Mouse (Mus musculus) intestine, embryonic 14.5 days (tissue): ENCODE measurements around the gene Hist1h2aa. TPM values are rescaled to one million over a fixed set of nuclear protein-coding genes. Genes with fewer than 3 reads are reported as not detected.

ENCODE experiments used
- ATAC-seq: fragments of 200-750 bp; cut with Nextera tagmentation; replicated peaks from 2 replicates; pipeline ENCODE4 v1.8.0; 2017; ENCODE audit warnings: low read depth, moderate number of reproducible peaks, moderate TSS enrichment, moderate library complexity; ENCODE audit not compliant: low FRiP score, low TSS enrichment
- DNase-seq: peaks from one replicate; pipeline ENCODE4 v3.0.0-alpha.2; 2018; ENCODE audit warnings: low spot score
- H3K27ac ChIP-seq: fragments of 300-500 bp; sonication (generic); 2 replicates; pipeline ENCODE4 v1.5.1; 2014; ENCODE audit warnings: low read depth, mild to moderate bottlenecking, control low read depth
- H3K27me3 ChIP-seq: fragments of 300-500 bp; sonication (generic); replicated peaks from 2 replicates; pipeline ENCODE4 v1.6.1; 2014; ENCODE audit warnings: low read length, control low read depth; ENCODE audit not compliant: control insufficient read depth, insufficient read depth
- H3K36me3 ChIP-seq: fragments of 300-500 bp; sonication (generic); 2 replicates; pipeline ENCODE4 v1.6.1; 2014; ENCODE audit warnings: low read length, control low read depth; ENCODE audit not compliant: control insufficient read depth, insufficient read depth
- H3K4me1 ChIP-seq: fragments of 300-500 bp; sonication (generic); replicated peaks from 2 replicates; pipeline ENCODE4 v1.6.1; 2014; ENCODE audit warnings: low read length, control low read depth, mixed read lengths; ENCODE audit not compliant: control insufficient read depth, insufficient read depth
- H3K4me2 ChIP-seq: fragments of 300-500 bp; sonication (generic); 2 replicates; pipeline ENCODE4 v1.6.1; 2014; ENCODE audit warnings: low read length
- H3K4me3 ChIP-seq: fragments of 300-500 bp; sonication (generic); 2 replicates; pipeline ENCODE4 v1.5.1; 2014; ENCODE audit warnings: low read depth, low read length, control low read depth, mixed read lengths
- H3K9ac ChIP-seq: fragments of 300-500 bp; sonication (generic); 2 replicates; pipeline ENCODE4 v1.6.1; 2014; ENCODE audit warnings: mild to moderate bottlenecking, low read length
- H3K9me3 ChIP-seq: fragments of 300-500 bp; sonication (generic); 2 replicates; pipeline ENCODE4 v1.6.1; 2016; ENCODE audit warnings: low read length, control low read depth; ENCODE audit not compliant: control insufficient read depth
- WGBS: fragments of 180-500 bp; shearing (Covaris S2); extraction: QIAGEN DNeasy Blood & Tissue Kit; methylation state at CpG from one replicate; pipeline ENCODE4 v1.1.7; 2014; 5-methylcytosine and 5-hydroxymethylcytosine counted together
- polyA plus RNA-seq: library from polyadenylated mRNA; unstranded; fragments of >200 nt; fragmentation: Nextera tagmentation; extraction: Ambion mirVana; gene quantifications from 2 replicates; pipeline ENCODE4 v1.2.1, GENCODE M21; 2014

Gene Hist1h2aa
- not detected in 2 replicates for polyA plus RNA-seq

DNA sequence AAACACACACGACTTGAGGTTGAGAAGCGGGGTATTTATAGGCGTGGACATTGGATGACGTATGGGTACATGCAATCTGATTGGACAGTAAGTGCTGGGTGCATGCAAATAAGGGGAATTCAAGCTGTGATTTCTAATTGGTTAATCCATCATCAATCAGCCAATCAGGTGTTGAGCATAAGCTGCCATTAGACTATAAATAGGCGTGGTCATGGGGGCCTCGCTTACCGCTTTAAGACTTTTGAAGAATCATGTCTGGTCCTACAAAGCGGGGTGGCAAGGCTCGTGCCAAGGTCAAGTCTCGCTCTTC lies at the start of gene Hist1h2aa:
Gene Hist1h2aa, plus strand, starts transcription at position 252 of the 310 bp plus-strand sequence.
- no peaks in the 10 kb centered on the region for H3K36me3 ChIP-seq
- ATAC-seq (no peak), DNase-seq (no peak)
- H3K4me2 ChIP-seq: no peak within 1 kb of the TSS
- H3K4me1 ChIP-seq: no peaks in the 10 kb centered on the region
- WGBS: 92% methylated on average over 10 of the region's 10 CpGs
- H3K9me3 ChIP-seq: no peaks in the 10 kb centered on the region
- H3K9ac ChIP-seq: no peak within 1 kb of the TSS
- no peak within 1 kb of the TSS for H3K27ac ChIP-seq
- H3K27me3 ChIP-seq: no peaks in the 10 kb centered on the region
- no peak within 1 kb of the TSS for H3K4me3 ChIP-seq

DNA sequence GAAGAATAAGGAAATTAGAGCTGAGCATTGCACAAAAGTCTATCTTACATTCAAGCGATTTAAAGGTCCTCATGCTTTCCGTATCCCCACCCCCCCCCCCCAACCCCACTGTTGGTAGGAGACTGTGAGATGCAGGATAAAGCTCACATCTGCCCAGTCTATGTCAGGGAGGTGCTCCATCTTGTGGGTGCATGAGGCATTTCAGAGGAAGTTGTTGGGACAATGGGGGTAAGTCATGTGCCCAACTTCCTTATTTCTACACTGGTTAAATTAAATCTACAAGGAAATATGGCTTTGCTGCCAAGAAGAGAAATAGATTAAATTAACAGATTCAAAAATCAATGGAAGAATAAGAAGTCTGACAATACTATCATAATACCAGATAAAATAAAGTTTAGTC lies 48.7 kb upstream of the Hist1h2aa start:
- H3K27ac ChIP-seq: no peak overlapping the region
- no peaks in the 10 kb centered on the region for H3K4me1 ChIP-seq
- 43% methylated on average over 2 of the region's 2 CpGs for WGBS
- no peak overlapping the region for H3K4me3 ChIP-seq
- DNase-seq (no peak), ATAC-seq (0 out of 2 replicates have a peak, but pooled peaks have one; percentile 53)
- no peak overlapping the region for H3K4me2 ChIP-seq
- no peaks in the 10 kb centered on the region for H3K36me3 ChIP-seq
- no peak overlapping the region for H3K9ac ChIP-seq
- H3K9me3 ChIP-seq: no peaks in the 10 kb centered on the region
- H3K27me3 ChIP-seq: no peaks in the 10 kb centered on the region

GRCm38 (mm10) chr13:23887026-23887725 lies 47.1 kb upstream of the Hist1h2aa start:
- WGBS: 75% methylated on average over 3 of the region's 3 CpGs
- no peak for DNase-seq
- ATAC-seq: no peak
- no peak overlapping the region for H3K9ac ChIP-seq
- H3K27me3 ChIP-seq: no peaks in the 10 kb centered on the region
- H3K4me1 ChIP-seq: no peaks in the 10 kb centered on the region
- H3K9me3 ChIP-seq: no peaks in the 10 kb centered on the region
- no peak overlapping the region for H3K4me3 ChIP-seq
- no peaks in the 10 kb centered on the region for H3K36me3 ChIP-seq
- no peak overlapping the region for H3K4me2 ChIP-seq
- H3K27ac ChIP-seq: no peak overlapping the region

DNA sequence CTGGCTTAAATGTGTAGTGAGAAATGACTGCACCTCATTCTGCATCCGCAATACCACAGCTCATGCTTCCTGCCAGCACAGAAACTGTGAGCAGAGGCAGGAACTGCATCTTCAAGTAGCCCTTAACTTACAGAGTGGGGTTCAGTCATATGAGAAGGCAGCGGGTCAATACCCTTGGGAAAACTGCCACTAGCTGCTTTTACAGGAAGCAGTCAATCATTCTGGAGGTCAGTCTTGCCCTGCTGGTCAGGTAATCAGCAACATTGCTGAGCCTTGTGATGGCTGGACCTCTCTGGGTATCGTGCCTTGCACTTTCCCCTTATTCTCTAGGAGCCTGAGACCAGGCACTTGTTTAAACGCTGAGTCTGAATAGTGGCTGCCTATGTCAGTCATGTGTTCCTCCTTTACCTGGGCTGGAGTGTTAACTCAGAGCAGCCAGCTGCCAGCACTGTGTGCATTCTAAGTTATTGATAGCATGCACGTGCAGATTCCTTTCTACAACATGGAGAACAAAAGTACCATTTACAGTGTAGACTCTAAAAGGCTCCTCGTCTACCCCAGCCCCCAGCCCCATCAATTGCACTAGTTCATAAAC lies 45.2 kb upstream of the Hist1h2aa start:
- Histone ChIP-seq H3K36me3 (no peaks in the 10 kb centered on the region), H3K4me2 (no peak overlapping the region), H3K4me3 (no peak overlapping the region), H3K9ac (no peak overlapping the region), H3K27me3 (no peaks in the 10 kb centered on the region), H3K27ac (no peak overlapping the region), H3K9me3 (no peaks in the 10 kb centered on the region), H3K4me1 (no peaks in the 10 kb centered on the region)
- DNase-seq: no peak
- no peak for ATAC-seq
- 55% methylated on average over 6 of the region's 6 CpGs for WGBS

GRCm38 (mm10) chr13:23892592-23893268 lies 41.5 kb upstream of the Hist1h2aa start:
- Histone ChIP-seq H3K9ac (no peak overlapping the region), H3K27me3 (no peaks in the 10 kb centered on the region), H3K4me3 (no peak overlapping the region), H3K4me2 (no peak overlapping the region), H3K36me3 (no peaks in the 10 kb centered on the region), H3K27ac (no peak overlapping the region), H3K4me1 (no peaks in the 10 kb centered on the region), H3K9me3 (no peaks in the 10 kb centered on the region)
- ATAC-seq: no peak
- DNase-seq: no peak
- 32% methylated on average over 9 of the region's 9 CpGs for WGBS

- Histone ChIP-seq H3K36me3 (no peaks in the 10 kb centered on the region), H3K4me3 (no peak overlapping the region), H3K4me2 (no peak overlapping the region), H3K27me3 (no peaks in the 10 kb centered on the region), H3K9me3 (no peaks in the 10 kb centered on the region), H3K27ac (no peak overlapping the region), H3K9ac (no peak overlapping the region), H3K4me1 (no peaks in the 10 kb centered on the region)
- no peak for ATAC-seq
- WGBS: 44% methylated on average over 4 of the region's 4 CpGs
- no peak for DNase-seq
These were observed 41.0 kb upstream of the Hist1h2aa start for GRCm38 (mm10) chr13:23893269-23893593.

GRCm38 (mm10) chr13:23898242-23898641 lies 36.0 kb upstream of the Hist1h2aa start:
- H3K27me3 ChIP-seq: no peaks in the 10 kb centered on the region
- H3K9ac ChIP-seq: no peak overlapping the region
- H3K4me1 ChIP-seq: no peaks in the 10 kb centered on the region
- H3K4me2 ChIP-seq: no peak overlapping the region
- 47% methylated on average over 6 of the region's 6 CpGs for WGBS
- H3K36me3 ChIP-seq: no peaks in the 10 kb centered on the region
- no peak overlapping the region for H3K4me3 ChIP-seq
- no peak for ATAC-seq
- H3K9me3 ChIP-seq: no peaks in the 10 kb centered on the region
- H3K27ac ChIP-seq: no peak overlapping the region
- no peak for DNase-seq

GRCm38 (mm10) chr13:23906906-23907305 lies 27.4 kb upstream of the Hist1h2aa start:
- no peak overlapping the region for H3K9ac ChIP-seq
- no peak overlapping the region for H3K27ac ChIP-seq
- H3K4me3 ChIP-seq: no peak overlapping the region
- H3K4me2 ChIP-seq: no peak overlapping the region
- no peaks in the 10 kb centered on the region for H3K4me1 ChIP-seq
- H3K27me3 ChIP-seq: no peaks in the 10 kb centered on the region
- H3K36me3 ChIP-seq: no peaks in the 10 kb centered on the region
- ATAC-seq (no peak), DNase-seq (no peak)
- WGBS: 93% methylated on average over 5 of the region's 5 CpGs
- no peaks in the 10 kb centered on the region for H3K9me3 ChIP-seq

DNA sequence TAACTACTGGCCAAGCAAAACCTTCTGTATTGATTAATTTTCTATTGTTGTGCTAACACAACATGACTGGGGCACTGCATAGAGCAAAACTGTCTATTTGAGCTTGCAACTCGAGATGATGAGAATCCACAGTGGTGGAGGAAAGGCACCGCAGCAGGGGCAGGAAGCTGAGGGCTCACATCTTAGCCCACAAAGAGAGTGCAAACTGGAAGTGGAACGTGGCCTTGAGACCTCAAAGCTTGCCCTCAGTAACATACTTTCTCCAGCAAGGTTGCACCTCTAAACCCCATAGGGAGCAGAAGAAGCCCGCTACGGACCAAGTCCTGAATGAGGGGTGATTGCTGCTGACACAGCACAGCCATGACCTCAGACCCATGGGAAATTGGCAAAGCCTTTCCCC lies 24.1 kb upstream of the Hist1h2aa start:
- Histone ChIP-seq H3K9ac (no peak overlapping the region), H3K36me3 (no peaks in the 10 kb centered on the region), H3K4me1 (no peaks in the 10 kb centered on the region; the same call in 1 of the 2 replicates), H3K27me3 (no peaks in the 10 kb centered on the region), H3K9me3 (no peaks in the 10 kb centered on the region), H3K4me3 (no peak overlapping the region), H3K27ac (no peak overlapping the region), H3K4me2 (no peak overlapping the region)
- no peak for DNase-seq
- 74% methylated on average over 5 of the region's 5 CpGs for WGBS
- no peak for ATAC-seq
